Mouse (Mus musculus) forebrain, embryonic 13.5 days (tissue): ENCODE measurements around the gene Ttc32. TPM values are rescaled to one million over a fixed set of nuclear protein-coding genes. Genes with fewer than 3 reads are reported as not detected.
"Not testable (repeated sequence)": the region's sequence is repeated elsewhere in the genome, so short reads cannot be mapped to it uniquely, and the experiment has no call there.

Experiments used
- ATAC-seq: fragments of 200-750 bp; cut with Nextera tagmentation; 2 replicates; pipeline ENCODE4 v1.8.0; 2017
- H3K27ac ChIP-seq: fragments of 300-500 bp; sonication (generic); 2 replicates; pipeline ENCODE4 v1.5.1; 2015; ENCODE audit warnings: inconsistent platforms, mild to moderate bottlenecking, moderate library complexity
- H3K27me3 ChIP-seq: fragments of 300-500 bp; sonication (generic); 2 replicates; pipeline ENCODE4 v1.6.1; 2015; ENCODE audit warnings: mild to moderate bottlenecking, inconsistent platforms
- H3K36me3 ChIP-seq: fragments of 300-500 bp; sonication (generic); 2 replicates; pipeline ENCODE4 v1.6.1; 2015; ENCODE audit warnings: mild to moderate bottlenecking, inconsistent platforms; ENCODE audit not compliant: poor library complexity, severe bottlenecking
- H3K4me1 ChIP-seq: fragments of 300-500 bp; sonication (generic); 2 replicates; pipeline ENCODE4 v1.6.1; 2015; ENCODE audit warnings: inconsistent platforms
- H3K4me2 ChIP-seq: fragments of 300-500 bp; sonication (generic); 2 replicates; pipeline ENCODE4 v1.6.1; 2015; ENCODE audit warnings: inconsistent platforms, mild to moderate bottlenecking, moderate library complexity
- H3K4me3 ChIP-seq: fragments of 300-500 bp; sonication (generic); 2 replicates; pipeline ENCODE4 v1.5.1; 2015; ENCODE audit warnings: mild to moderate bottlenecking, inconsistent platforms
- H3K9ac ChIP-seq: fragments of 300-500 bp; sonication (generic); 2 replicates; pipeline ENCODE4 v1.6.1; 2015; ENCODE audit warnings: mild to moderate bottlenecking, inconsistent platforms
- H3K9me3 ChIP-seq: fragments of 300-500 bp; sonication (generic); replicated peaks from 2 replicates; pipeline ENCODE4 v1.6.1; 2016; ENCODE audit warnings: inconsistent platforms
- WGBS: fragments of 180-500 bp; shearing (Covaris S2); methylation state at CpG from one replicate; pipeline ENCODE4 v1.1.7; 2015; 5-methylcytosine and 5-hydroxymethylcytosine counted together
- polyA plus RNA-seq: library from polyadenylated mRNA; unstranded; fragments of >200 nt; fragmentation: Nextera tagmentation; extraction: Ambion mirVana; gene quantifications from 2 replicates; pipeline ENCODE4 v1.2.1, GENCODE M21; 2015

Ttc32 gene
- polyA plus RNA-seq, 1 experiment from 2014 or later: 20.4 TPM

DNA sequence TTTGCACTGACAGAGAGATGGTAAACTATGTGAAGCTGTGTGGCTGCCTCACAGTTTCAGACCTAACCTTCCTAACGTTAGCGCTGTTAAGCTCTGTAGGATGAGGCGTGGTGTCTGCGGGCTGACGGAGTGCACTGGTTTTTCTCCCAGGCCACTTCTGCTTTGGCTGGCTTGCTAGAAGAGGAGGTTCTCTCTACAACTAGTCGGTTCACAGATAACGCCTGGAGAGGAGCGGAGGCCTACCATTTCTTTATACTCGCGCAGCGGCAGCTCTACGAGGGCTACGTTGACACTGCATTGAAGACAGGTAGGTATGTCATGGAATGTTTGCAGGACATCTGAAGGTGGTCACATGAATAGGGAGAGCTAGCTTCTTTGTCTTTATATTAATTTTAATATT is 5.1 kb upstream of the Ttc32 start:
- Histone ChIP-seq H3K9ac (no peak overlapping the region), H3K9me3 (no peaks in the 10 kb centered on the region), H3K27ac (no peak overlapping the region), H3K27me3 (no peaks in the 10 kb centered on the region), H3K36me3 (peaks cover 13% of the 10 kb centered on the region), H3K4me1 (no peaks in the 10 kb centered on the region), H3K4me2 (no peak overlapping the region), H3K4me3 (no peak overlapping the region)
- no peak for ATAC-seq
- 90% methylated on average over 13 of the region's 13 CpGs for WGBS

DNA sequence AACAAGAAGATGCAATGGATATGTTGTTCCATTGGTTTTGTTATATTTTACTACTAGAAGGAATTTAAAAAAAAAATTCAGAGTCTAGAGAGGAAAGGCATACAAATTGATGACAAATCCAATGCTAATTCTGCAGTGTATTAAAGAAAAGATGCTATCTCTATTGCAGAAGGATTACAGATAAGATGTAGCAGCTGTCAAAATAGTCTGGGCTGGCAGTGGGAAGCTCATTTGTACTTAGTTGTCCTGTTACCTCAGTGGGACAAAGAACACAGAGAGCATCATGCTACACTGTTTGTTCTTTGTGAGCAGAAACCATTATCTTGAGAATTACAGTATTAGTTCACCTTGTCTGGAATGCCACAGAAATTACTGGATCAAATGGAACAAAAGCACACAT is 3.0 kb upstream of the Ttc32 start:
- H3K27me3 ChIP-seq: no peaks in the 10 kb centered on the region
- ATAC-seq: no peak

DNA sequence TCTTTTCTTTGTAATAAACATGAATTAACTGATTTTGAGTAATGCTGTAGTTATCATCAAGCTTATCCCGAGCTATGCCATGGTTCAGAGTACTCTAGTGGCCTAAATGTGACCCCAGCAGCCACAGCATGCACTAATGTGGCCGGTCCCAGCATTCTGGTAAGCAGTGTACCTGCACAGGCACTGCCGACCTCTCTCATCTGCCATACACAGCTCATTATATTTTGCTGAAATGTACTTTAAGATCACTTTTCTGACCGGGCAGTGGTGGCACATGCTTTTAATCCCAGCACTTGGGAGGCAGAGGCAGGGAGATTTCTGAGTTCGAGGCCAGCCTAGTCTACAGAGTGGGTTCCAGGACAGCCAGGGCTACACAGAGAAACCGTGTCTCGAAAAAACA is 981 bp upstream of the Ttc32 start:
- WGBS: 94% methylated on average over 7 of the region's 7 CpGs
- ATAC-seq, H3K4me1 ChIP-seq: not testable (repeated sequence)

More for the DNA sequence above, 3.0 kb upstream of the Ttc32 start:
- peaks cover 6% of the 10 kb centered on the region for H3K4me1 ChIP-seq
- no peaks in the 10 kb centered on the region for H3K9me3 ChIP-seq
- H3K36me3 ChIP-seq: peaks cover 9% of the 10 kb centered on the region
- no peak overlapping the region for H3K27ac ChIP-seq
- H3K4me2 ChIP-seq: no peak overlapping the region
- H3K9ac ChIP-seq: no peak overlapping the region
- no peak overlapping the region for H3K4me3 ChIP-seq

DNA sequence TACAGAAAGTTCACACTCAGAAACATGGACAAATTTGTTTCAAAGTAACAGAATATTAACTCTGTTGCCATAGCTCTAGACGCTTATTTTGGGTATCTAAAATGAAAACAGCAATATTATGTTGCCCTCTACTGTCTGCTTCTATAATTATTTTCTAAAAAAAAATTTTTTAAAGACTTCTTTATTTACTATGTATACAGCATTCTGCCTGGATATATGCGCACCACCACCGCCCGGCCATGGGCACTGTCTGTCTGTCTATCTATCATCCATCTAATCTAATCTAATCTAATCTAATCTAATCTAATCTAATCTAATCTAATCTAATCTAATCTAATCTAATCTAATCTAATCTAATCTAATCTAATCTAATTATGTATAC is 300 bp upstream of the Ttc32 start:
- H3K9me3 ChIP-seq: no peaks in the 10 kb centered on the region
- 68% methylated on average over 4 of the region's 4 CpGs for WGBS
- peak; percentile 58 for ATAC-seq

More for the DNA sequence above, 981 bp upstream of the Ttc32 start:
- not testable (repeated sequence) for H3K9ac ChIP-seq, H3K9me3 ChIP-seq, H3K36me3 ChIP-seq, H3K27me3 ChIP-seq, H3K4me2 ChIP-seq, H3K27ac ChIP-seq, H3K4me3 ChIP-seq

DNA sequence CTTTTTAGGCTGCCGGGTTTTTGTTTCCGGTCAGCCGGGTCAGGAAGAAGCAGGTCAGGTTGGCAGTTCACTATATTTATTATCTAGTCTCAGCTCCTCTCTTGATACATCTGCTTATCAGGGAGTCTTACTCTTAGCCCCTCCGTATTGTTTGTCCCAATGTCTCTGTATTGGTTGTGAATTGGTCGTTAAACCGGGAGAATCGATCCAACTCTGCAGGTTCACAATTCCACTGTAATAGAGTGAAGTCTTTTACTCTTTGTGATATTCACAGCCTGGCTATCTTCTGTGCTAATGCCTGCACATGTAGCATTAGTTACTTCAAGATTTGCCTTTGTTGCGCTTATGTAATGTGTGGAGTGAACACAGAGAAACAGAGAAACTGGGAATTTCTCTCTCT is 1.4 kb downstream of the Ttc32 start:
- Histone ChIP-seq H3K27me3 (no peaks in the 10 kb centered on the region), H3K4me2 (peak overlapping the region; percentile 68), H3K4me3 (peak overlapping the region; percentile 63), H3K4me1 (peaks cover 6% of the 10 kb centered on the region), H3K36me3 (peaks cover 9% of the 10 kb centered on the region), H3K9me3 (no peaks in the 10 kb centered on the region), H3K9ac (peak overlapping the region; percentile 88), H3K27ac (no peak overlapping the region)
- ATAC-seq: no peak
- 65% methylated on average over 8 of the region's 8 CpGs for WGBS

More for the DNA sequence above, 300 bp upstream of the Ttc32 start:
- Histone ChIP-seq H3K36me3 (peaks cover 9% of the 10 kb centered on the region), H3K4me1 (peaks cover 6% of the 10 kb centered on the region), H3K27ac (peak overlapping the region; percentile 98; the same call in 1 of the 2 replicates), H3K4me3 (peak overlapping the region; percentile 63), H3K9ac (0 out of 2 replicates have a peak overlapping the region, but pooled peaks have one; percentile 14), H3K27me3 (no peaks in the 10 kb centered on the region), H3K4me2 (peak overlapping the region; percentile 68)

DNA sequence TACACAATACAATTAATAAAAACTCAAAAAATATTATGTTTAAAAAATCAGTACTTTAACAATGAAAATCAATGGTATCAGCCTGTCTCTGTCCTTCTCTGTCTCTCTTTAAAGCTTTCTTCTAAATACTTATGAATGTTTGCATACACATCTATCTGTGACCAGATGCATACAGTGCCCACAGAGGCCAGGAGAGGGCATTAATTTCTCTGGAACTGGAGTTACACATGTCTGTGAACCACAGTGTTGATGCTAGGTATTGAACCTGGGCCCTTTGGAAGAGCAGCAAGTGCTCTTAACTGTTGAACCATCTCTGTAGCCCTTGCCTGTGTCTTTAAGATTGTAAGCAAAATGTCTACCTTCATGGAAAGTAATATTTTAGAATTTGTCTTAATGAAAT is 3.3 kb downstream of the Ttc32 start:
- ATAC-seq: no peak
- Histone ChIP-seq H3K9me3 (no peaks in the 10 kb centered on the region), H3K36me3 (peaks cover 5% of the 10 kb centered on the region; the same call in 1 of the 2 replicates), H3K27ac (no peak overlapping the region), H3K4me2 (no peak overlapping the region), H3K9ac (no peak overlapping the region), H3K4me3 (no peak overlapping the region), H3K27me3 (no peaks in the 10 kb centered on the region), H3K4me1 (peaks cover 6% of the 10 kb centered on the region)

DNA sequence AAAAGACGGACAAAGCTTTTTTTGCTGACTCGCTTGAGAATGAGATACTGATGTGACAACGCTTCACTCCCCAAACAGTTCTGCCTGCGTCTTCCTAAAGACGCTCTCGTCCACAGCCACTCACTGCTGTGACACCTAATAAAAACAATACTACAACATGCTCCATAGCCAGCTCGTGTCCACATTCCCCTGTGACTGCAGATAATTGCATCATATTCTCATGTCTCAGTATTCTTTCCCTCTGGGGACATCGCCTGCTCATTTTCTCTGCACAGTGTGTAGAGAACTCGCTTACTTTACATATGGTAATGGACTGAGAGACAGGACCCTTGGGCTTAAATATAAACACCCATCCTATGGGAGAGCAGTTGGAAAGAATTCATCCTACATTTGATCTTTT is 6.6 kb downstream of the Ttc32 start:
- H3K27me3 ChIP-seq: no peaks in the 10 kb centered on the region
- H3K4me3 ChIP-seq: no peak overlapping the region
- no peak overlapping the region for H3K4me2 ChIP-seq
- ATAC-seq: no peak
- no peaks in the 10 kb centered on the region for H3K9me3 ChIP-seq
- no peak overlapping the region for H3K27ac ChIP-seq
- WGBS: 78% methylated on average over 9 of the region's 9 CpGs
- H3K36me3 ChIP-seq: no peaks in the 10 kb centered on the region
- no peak overlapping the region for H3K9ac ChIP-seq
- H3K4me1 ChIP-seq: peaks cover under 1% of the 10 kb centered on the region

DNA sequence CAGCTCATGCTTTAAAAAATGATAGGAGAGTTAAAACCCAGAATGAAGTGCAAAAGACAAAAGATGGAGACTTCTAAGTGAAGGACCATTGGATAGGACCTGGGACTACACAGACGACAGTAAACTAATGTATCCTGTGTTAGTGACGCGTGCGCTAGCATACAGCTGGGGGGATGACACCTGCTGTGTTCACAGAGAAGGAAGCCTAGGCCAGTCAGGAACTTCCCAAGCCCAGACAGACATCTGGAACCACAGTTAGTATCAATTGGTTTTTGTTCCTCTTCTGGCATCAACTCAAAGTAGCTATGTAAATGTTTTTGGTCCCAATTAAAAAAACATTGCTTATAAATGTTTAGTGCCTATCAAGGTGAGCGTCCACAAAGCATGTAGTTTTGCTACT is 10.4 kb downstream of the Ttc32 start:
- Histone ChIP-seq H3K36me3 (0 out of 2 replicates have a peak, but pooled peaks cover 4% of the 10 kb centered on the region), H3K4me1 (peaks cover 4% of the 10 kb centered on the region; the same call in 1 of the 2 replicates), H3K9ac (no peak overlapping the region), H3K4me2 (no peak overlapping the region), H3K27ac (no peak overlapping the region), H3K27me3 (no peaks in the 10 kb centered on the region), H3K4me3 (no peak overlapping the region), H3K9me3 (no peaks in the 10 kb centered on the region)
- WGBS: 86% methylated on average over 5 of the region's 5 CpGs
- no peak for ATAC-seq

DNA sequence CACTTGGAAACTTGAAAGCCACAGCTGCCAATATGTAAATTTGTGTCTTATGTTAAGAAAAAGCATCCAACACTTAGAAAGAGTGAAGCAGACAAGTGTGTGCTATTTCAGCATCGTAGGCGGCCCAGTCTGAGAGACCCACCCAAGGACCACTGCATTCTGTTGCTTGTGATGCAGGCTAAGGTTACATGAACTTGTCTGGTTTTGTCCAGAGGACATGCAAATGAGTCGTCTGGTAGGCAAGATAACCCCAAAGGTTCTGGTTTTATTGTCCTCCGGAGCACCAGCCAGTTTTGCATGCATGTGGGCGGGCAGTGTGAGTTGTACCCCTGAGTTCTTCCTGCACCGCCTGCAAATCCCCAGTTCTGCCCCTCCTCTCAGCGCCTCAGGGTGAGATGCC is 10.9 kb downstream of the Ttc32 start:
- Histone ChIP-seq H3K9ac (no peak overlapping the region), H3K27me3 (no peaks in the 10 kb centered on the region), H3K36me3 (0 out of 2 replicates have a peak, but pooled peaks cover 4% of the 10 kb centered on the region), H3K4me1 (peaks cover 4% of the 10 kb centered on the region; the same call in 1 of the 2 replicates), H3K4me3 (no peak overlapping the region), H3K9me3 (no peaks in the 10 kb centered on the region), H3K27ac (no peak overlapping the region), H3K4me2 (no peak overlapping the region)
- 81% methylated on average over 7 of the region's 7 CpGs for WGBS
- ATAC-seq: no peak

DNA sequence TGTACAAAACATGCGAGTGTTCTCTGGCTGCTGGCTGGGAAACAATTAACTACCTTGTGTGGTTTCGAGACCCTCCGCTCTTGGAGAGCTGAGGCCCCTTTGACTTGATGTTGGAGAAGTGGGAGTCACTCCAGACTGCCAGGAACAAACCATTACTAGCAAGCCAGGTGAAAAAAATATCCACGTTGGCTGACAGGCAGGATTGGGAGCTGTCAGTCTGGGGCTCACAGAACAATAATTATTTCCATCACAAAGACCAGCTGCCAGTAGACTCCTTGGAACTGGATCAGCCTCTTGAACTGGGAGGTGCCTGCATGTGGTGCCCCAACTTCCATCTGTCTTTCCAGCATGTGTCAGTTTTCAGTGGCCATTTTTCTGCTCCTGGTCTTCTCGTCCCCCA is 12.5 kb downstream of the Ttc32 start:
- Histone ChIP-seq H3K36me3 (0 out of 2 replicates have a peak, but pooled peaks cover 4% of the 10 kb centered on the region), H3K4me1 (peaks cover 4% of the 10 kb centered on the region; the same call in 1 of the 2 replicates), H3K9me3 (no peaks in the 10 kb centered on the region), H3K4me3 (no peak overlapping the region), H3K27me3 (no peaks in the 10 kb centered on the region), H3K9ac (no peak overlapping the region), H3K4me2 (no peak overlapping the region), H3K27ac (no peak overlapping the region)
- ATAC-seq: no peak
- whole genome bisulfite sequencing: 73% methylated on average over 5 of the region's 5 CpGs

DNA sequence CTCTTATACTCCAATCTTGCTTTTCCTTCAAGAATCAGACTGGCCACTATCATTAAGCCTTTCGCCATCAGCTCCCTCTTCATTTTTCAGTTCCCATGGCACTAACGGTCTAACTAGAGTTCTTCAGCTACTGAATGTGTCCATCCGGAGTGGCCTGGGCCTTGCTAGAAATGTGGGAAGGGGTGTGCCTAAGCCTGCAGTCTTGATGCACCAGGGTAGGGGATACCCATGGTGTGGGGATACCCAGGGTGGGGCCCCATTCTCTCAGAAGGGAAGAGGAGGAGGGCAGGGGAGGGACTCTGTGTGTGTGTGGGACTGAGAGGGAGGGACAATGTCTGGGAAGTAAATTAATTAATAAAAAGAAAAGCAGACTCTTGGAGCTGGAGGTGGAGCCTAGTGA is 13.0 kb downstream of the Ttc32 start:
- peaks cover 4% of the 10 kb centered on the region; the same call in 1 of the 2 replicates for H3K4me1 ChIP-seq
- no peak overlapping the region for H3K9ac ChIP-seq
- no peaks in the 10 kb centered on the region for H3K9me3 ChIP-seq
- H3K27me3 ChIP-seq: no peaks in the 10 kb centered on the region
- no peak overlapping the region for H3K4me3 ChIP-seq
- H3K27ac ChIP-seq: no peak overlapping the region
- 0 out of 2 replicates have a peak, but pooled peaks cover 4% of the 10 kb centered on the region for H3K36me3 ChIP-seq
- no peak overlapping the region for H3K4me2 ChIP-seq
- no peak for ATAC-seq
- WGBS: 84% methylated on average over 3 of the region's 3 CpGs

DNA sequence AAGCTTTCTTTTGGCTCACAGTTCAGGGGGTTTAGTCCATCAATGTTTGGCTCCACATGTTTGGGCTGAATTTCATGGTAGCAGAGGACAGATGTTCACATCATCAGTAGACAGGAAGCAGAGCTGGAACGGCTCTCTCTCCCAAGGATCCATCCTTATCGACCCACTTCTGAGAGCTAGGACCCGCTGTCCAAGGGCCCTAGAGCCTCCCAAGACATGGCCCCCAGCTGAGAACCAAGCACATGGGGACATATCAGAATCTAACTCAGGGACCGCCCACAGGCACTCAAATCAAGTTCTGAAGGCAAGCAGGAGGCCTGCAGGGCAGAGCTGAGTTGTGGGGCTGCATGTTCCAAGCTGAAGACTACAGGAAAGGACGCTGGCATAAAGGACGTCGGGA is 14.9 kb downstream of the Ttc32 start:
- Histone ChIP-seq H3K4me2 (no peak overlapping the region), H3K9ac (no peak overlapping the region), H3K27me3 (no peaks in the 10 kb centered on the region), H3K9me3 (no peaks in the 10 kb centered on the region), H3K4me1 (peaks cover 4% of the 10 kb centered on the region; the same call in 1 of the 2 replicates), H3K4me3 (no peak overlapping the region), H3K27ac (no peak overlapping the region), H3K36me3 (0 out of 2 replicates have a peak, but pooled peaks cover 4% of the 10 kb centered on the region)
- ATAC-seq: no peak
- 95% methylated on average over 7 of the region's 7 CpGs for whole genome bisulfite sequencing

DNA sequence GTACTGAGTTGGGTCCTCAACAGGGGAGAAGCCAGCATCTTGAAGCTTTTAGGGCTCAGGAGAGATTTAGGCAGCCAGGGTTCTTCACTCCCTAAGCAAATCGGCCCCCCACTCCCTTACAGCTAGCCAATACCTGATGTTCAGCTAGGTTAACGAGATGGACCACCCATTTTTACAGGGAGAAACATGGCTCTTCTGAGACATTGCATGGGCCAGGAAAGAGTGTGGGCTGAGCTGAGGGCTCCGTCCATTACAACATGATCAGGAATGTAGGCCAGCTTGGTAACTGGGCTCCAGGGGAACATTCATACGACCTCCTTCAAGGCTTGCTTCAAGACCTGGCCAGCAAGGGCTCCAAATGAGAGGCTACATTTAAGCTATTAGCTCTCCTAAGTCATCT is 16.9 kb downstream of the Ttc32 start:
- Histone ChIP-seq H3K4me2 (no peak overlapping the region), H3K27ac (no peak overlapping the region), H3K9ac (no peak overlapping the region), H3K36me3 (0 out of 2 replicates have a peak, but pooled peaks cover 3% of the 10 kb centered on the region), H3K9me3 (no peaks in the 10 kb centered on the region), H3K27me3 (no peaks in the 10 kb centered on the region), H3K4me3 (no peak overlapping the region), H3K4me1 (peaks cover 4% of the 10 kb centered on the region; the same call in 1 of the 2 replicates)
- WGBS: 73% methylated on average over 4 of the region's 4 CpGs
- ATAC-seq: no peak
